Mouse (Mus musculus) hindbrain, embryonic 13.5 days (tissue): ENCODE results near the gene Nfix. TPM values are rescaled to one million over a fixed set of nuclear protein-coding genes. Genes with fewer than 3 reads are reported as not detected.

Experiments used
- ATAC-seq: fragments of 200-750 bp; cut with Nextera tagmentation; 2 replicates; pipeline ENCODE4 v1.8.0; 2017; ENCODE audit warnings: moderate TSS enrichment; ENCODE audit not compliant: low FRiP score
- H3K27ac ChIP-seq: fragments of 300-500 bp; sonication (generic); 2 replicates; pipeline ENCODE4 v1.5.1; 2015; ENCODE audit warnings: inconsistent platforms, mild to moderate bottlenecking, moderate library complexity
- H3K27me3 ChIP-seq: fragments of 300-500 bp; sonication (generic); 2 replicates; pipeline ENCODE4 v1.6.1; 2015; ENCODE audit warnings: mild to moderate bottlenecking, inconsistent platforms
- H3K36me3 ChIP-seq: fragments of 300-500 bp; sonication (generic); 2 replicates; pipeline ENCODE4 v1.6.1; 2015; ENCODE audit warnings: mild to moderate bottlenecking, inconsistent platforms
- H3K4me1 ChIP-seq: fragments of 300-500 bp; sonication (generic); replicated peaks from 2 replicates; pipeline ENCODE4 v1.6.1; 2015; ENCODE audit warnings: inconsistent platforms
- H3K4me2 ChIP-seq: fragments of 300-500 bp; sonication (generic); 2 replicates; pipeline ENCODE4 v1.6.1; 2015; ENCODE audit warnings: inconsistent platforms, mild to moderate bottlenecking, moderate library complexity
- H3K4me3 ChIP-seq: fragments of 300-500 bp; sonication (generic); 2 replicates; pipeline ENCODE4 v1.5.1; 2015; ENCODE audit warnings: mild to moderate bottlenecking, inconsistent platforms
- H3K9ac ChIP-seq: fragments of 300-500 bp; sonication (generic); 2 replicates; pipeline ENCODE4 v1.6.1; 2015; ENCODE audit warnings: mild to moderate bottlenecking, inconsistent platforms
- H3K9me3 ChIP-seq: fragments of 300-500 bp; sonication (generic); 2 replicates; pipeline ENCODE4 v1.6.1; 2016; ENCODE audit warnings: inconsistent platforms
- WGBS: fragments of 180-500 bp; shearing (Covaris S2); methylation state at CpG from one replicate; pipeline ENCODE4 v1.1.7; 2015; 5-methylcytosine and 5-hydroxymethylcytosine counted together
- polyA plus RNA-seq: library from polyadenylated mRNA; unstranded; fragments of >200 nt; fragmentation: Nextera tagmentation; extraction: Ambion mirVana; gene quantifications from 2 replicates; pipeline ENCODE4 v1.2.1, GENCODE M21; 2015

The Nfix gene
- polyA plus RNA-seq, 1 experiment from 2014 or later, result 44.1 TPM

- Histone ChIP-seq H3K27me3 (peaks cover 14% of the 10 kb centered on the region; the same call in 1 of the 2 replicates), H3K9ac (peak overlapping the region; percentile 55), H3K27ac (no peak overlapping the region), H3K4me1 (peaks cover 16% of the 10 kb centered on the region), H3K36me3 (no peaks in the 10 kb centered on the region), H3K4me3 (peak overlapping the region; percentile 30), H3K4me2 (peak overlapping the region; percentile 54), H3K9me3 (no peaks in the 10 kb centered on the region)
- peak; percentile 74 for ATAC-seq
- WGBS, result under 1% methylated on average over 18 of the region's 18 CpGs
Observed at GRCm38 (mm10) chr8:84823653-84824052, 23.5 kb upstream of the Nfix start.

GRCm38 (mm10) chr8:84822723-84823122 lies 22.6 kb upstream of the Nfix start, which contains the start of gene Dand5:
Gene Dand5, minus strand, starts transcription at chr8:84822823.
- Histone ChIP-seq H3K36me3 (no peaks in the 10 kb centered on the region), H3K9me3 (no peaks in the 10 kb centered on the region), H3K27ac (no peak within 1 kb of the TSS), H3K4me1 (peaks cover 16% of the 10 kb centered on the region), H3K4me2 (peak within 1 kb of the TSS; percentile 54), H3K4me3 (peak within 1 kb of the TSS; percentile 30), H3K9ac (peak within 1 kb of the TSS; percentile 55), H3K27me3 (peaks cover 14% of the 10 kb centered on the region; the same call in 1 of the 2 replicates)
- ATAC-seq, result no peak
- 38% methylated on average over 3 of the region's 3 CpGs for WGBS

GRCm38 (mm10) chr8:84816117-84816516 lies 16.0 kb upstream of the Nfix start:
- 77% methylated on average over 17 of the region's 17 CpGs for WGBS
- no peak for ATAC-seq
- H3K27ac ChIP-seq, result peak overlapping the region; percentile 80
- H3K4me3 ChIP-seq, result no peak overlapping the region
- no peak overlapping the region for H3K9ac ChIP-seq
- H3K27me3 ChIP-seq, result peaks cover 25% of the 10 kb centered on the region
- H3K4me2 ChIP-seq, result no peak overlapping the region
- 0 out of 2 replicates have a peak, but pooled peaks cover 5% of the 10 kb centered on the region for H3K36me3 ChIP-seq
- no peaks in the 10 kb centered on the region for H3K9me3 ChIP-seq
- H3K4me1 ChIP-seq, result peaks cover 37% of the 10 kb centered on the region

GRCm38 (mm10) chr8:84815547-84815946 lies 15.4 kb upstream of the Nfix start:
- no peak overlapping the region for H3K4me3 ChIP-seq
- peaks cover 25% of the 10 kb centered on the region for H3K27me3 ChIP-seq
- peak; percentile 37; the same call in 1 of the 2 replicates for ATAC-seq
- H3K36me3 ChIP-seq, result 0 out of 2 replicates have a peak, but pooled peaks cover 5% of the 10 kb centered on the region
- 9% methylated on average over 9 of the region's 9 CpGs for WGBS
- peaks cover 42% of the 10 kb centered on the region for H3K4me1 ChIP-seq
- no peaks in the 10 kb centered on the region for H3K9me3 ChIP-seq
- peak overlapping the region; percentile 80 for H3K27ac ChIP-seq
- no peak overlapping the region for H3K9ac ChIP-seq
- no peak overlapping the region for H3K4me2 ChIP-seq

- ATAC-seq, result peak; percentile 41
- 30% methylated on average over 19 of the region's 19 CpGs for whole genome bisulfite sequencing
- 0 out of 2 replicates have a peak, but pooled peaks cover 5% of the 10 kb centered on the region for H3K36me3 ChIP-seq
- no peak overlapping the region for H3K4me3 ChIP-seq
- H3K27me3 ChIP-seq, result peaks cover 25% of the 10 kb centered on the region
- H3K9me3 ChIP-seq, result no peaks in the 10 kb centered on the region
- peak overlapping the region; percentile 19; the same call in 1 of the 2 replicates for H3K9ac ChIP-seq
- H3K4me2 ChIP-seq, result no peak overlapping the region
- peaks cover 45% of the 10 kb centered on the region for H3K4me1 ChIP-seq
- peak overlapping the region; percentile 80 for H3K27ac ChIP-seq
Observed at GRCm38 (mm10) chr8:84814555-84815441, 14.7 kb upstream of the Nfix start.

GRCm38 (mm10) chr8:84814240-84814554 lies 14.1 kb upstream of the Nfix start:
- Histone ChIP-seq H3K4me1 (peaks cover 51% of the 10 kb centered on the region), H3K9ac (peak overlapping the region; percentile 19; the same call in 1 of the 2 replicates), H3K36me3 (0 out of 2 replicates have a peak, but pooled peaks cover 5% of the 10 kb centered on the region), H3K4me2 (no peak overlapping the region), H3K9me3 (no peaks in the 10 kb centered on the region), H3K27ac (peak overlapping the region; percentile 80), H3K4me3 (no peak overlapping the region), H3K27me3 (peaks cover 30% of the 10 kb centered on the region)
- WGBS, result 57% methylated on average over 11 of the region's 11 CpGs
- ATAC-seq, result peak; percentile 5

- no peak for ATAC-seq
- 89% methylated on average over 3 of the region's 3 CpGs for WGBS
- Histone ChIP-seq H3K9ac (0 out of 2 replicates have a peak overlapping the region, but pooled peaks have one; percentile 14), H3K27ac (peak overlapping the region; percentile 80), H3K27me3 (peaks cover 34% of the 10 kb centered on the region), H3K4me2 (no peak overlapping the region), H3K4me3 (no peak overlapping the region), H3K4me1 (peaks cover 55% of the 10 kb centered on the region), H3K9me3 (no peaks in the 10 kb centered on the region), H3K36me3 (0 out of 2 replicates have a peak, but pooled peaks cover 5% of the 10 kb centered on the region)
Observed at GRCm38 (mm10) chr8:84813830-84814229, 13.7 kb upstream of the Nfix start.

GRCm38 (mm10) chr8:84813059-84813458 lies 12.9 kb upstream of the Nfix start:
- Histone ChIP-seq H3K4me2 (no peak overlapping the region), H3K27me3 (peaks cover 42% of the 10 kb centered on the region), H3K36me3 (0 out of 2 replicates have a peak, but pooled peaks cover 5% of the 10 kb centered on the region), H3K9ac (no peak overlapping the region), H3K4me3 (no peak overlapping the region), H3K27ac (no peak overlapping the region), H3K4me1 (peaks cover 61% of the 10 kb centered on the region), H3K9me3 (no peaks in the 10 kb centered on the region)
- no peak for ATAC-seq
- WGBS, result 2% methylated on average over 5 of the region's 5 CpGs

- H3K9ac ChIP-seq, result peak overlapping the region; percentile 14; the same call in 1 of the 2 replicates
- H3K9me3 ChIP-seq, result no peaks in the 10 kb centered on the region
- WGBS, result 16% methylated on average over 10 of the region's 10 CpGs
- H3K27me3 ChIP-seq, result peaks cover 55% of the 10 kb centered on the region
- H3K27ac ChIP-seq, result peak overlapping the region; percentile 58
- H3K4me2 ChIP-seq, result peak overlapping the region; percentile 54
- 0 out of 2 replicates have a peak, but pooled peaks cover 5% of the 10 kb centered on the region for H3K36me3 ChIP-seq
- peaks cover 61% of the 10 kb centered on the region for H3K4me1 ChIP-seq
- no peak for ATAC-seq
- peak overlapping the region; percentile 31 for H3K4me3 ChIP-seq
Observed at GRCm38 (mm10) chr8:84811303-84811702, 11.2 kb upstream of the Nfix start.

- Histone ChIP-seq H3K27ac (peak overlapping the region; percentile 58), H3K4me3 (peak overlapping the region; percentile 31), H3K4me1 (peaks cover 61% of the 10 kb centered on the region), H3K4me2 (peak overlapping the region; percentile 54), H3K9me3 (no peaks in the 10 kb centered on the region), H3K9ac (peak overlapping the region; percentile 14; the same call in 1 of the 2 replicates), H3K36me3 (0 out of 2 replicates have a peak, but pooled peaks cover 3% of the 10 kb centered on the region), H3K27me3 (peaks cover 56% of the 10 kb centered on the region)
- WGBS, result under 1% methylated on average over 32 of the region's 32 CpGs
- ATAC-seq, result peak; percentile 78
Observed at GRCm38 (mm10) chr8:84810896-84811295, 10.8 kb upstream of the Nfix start.

GRCm38 (mm10) chr8:84809941-84810280 lies 9.8 kb upstream of the Nfix start:
- Histone ChIP-seq H3K4me3 (no peak overlapping the region), H3K36me3 (no peaks in the 10 kb centered on the region), H3K4me2 (no peak overlapping the region), H3K4me1 (peaks cover 51% of the 10 kb centered on the region), H3K9ac (no peak overlapping the region), H3K27me3 (peaks cover 66% of the 10 kb centered on the region), H3K27ac (0 out of 2 replicates have a peak overlapping the region, but pooled peaks have one; percentile 73), H3K9me3 (no peaks in the 10 kb centered on the region)
- 72% methylated on average over 5 of the region's 5 CpGs for WGBS
- no peak for ATAC-seq

- ATAC-seq, result no peak
- H3K9ac ChIP-seq, result 0 out of 2 replicates have a peak overlapping the region, but pooled peaks have one; percentile 11
- peaks cover 68% of the 10 kb centered on the region for H3K27me3 ChIP-seq
Observed at GRCm38 (mm10) chr8:84809109-84809940, 9.2 kb upstream of the Nfix start.

More at GRCm38 (mm10) chr8:84809109-84809940, 9.2 kb upstream of the Nfix start:
- no peak overlapping the region for H3K4me2 ChIP-seq
- no peaks in the 10 kb centered on the region for H3K36me3 ChIP-seq
- 49% methylated on average over 12 of the region's 12 CpGs for WGBS
- H3K4me1 ChIP-seq, result peaks cover 46% of the 10 kb centered on the region
- H3K4me3 ChIP-seq, result no peak overlapping the region
- H3K27ac ChIP-seq, result peak overlapping the region; percentile 73
- H3K9me3 ChIP-seq, result no peaks in the 10 kb centered on the region
